Mouse (Mus musculus) lung, embryonic 15.5 days (tissue): Measurements from ENCODE around the gene Zdhhc12. TPM values are rescaled to one million over a fixed set of nuclear protein-coding genes. Genes with fewer than 3 reads are reported as not detected.
A peak's percentile ranks its signal among the peaks of the same experiment; 100 is the strongest.
"Not testable (repeated sequence)": the region's sequence is repeated elsewhere in the genome, so short reads cannot be mapped to it uniquely, and the experiment has no call there.

ENCODE experiments used
- ATAC-seq: fragments of 200-750 bp; cut with Nextera tagmentation; 2 replicates; pipeline ENCODE4 v1.8.0; 2017; ENCODE audit warnings: moderate number of reproducible peaks, borderline replicate concordance; ENCODE audit not compliant: low FRiP score, low TSS enrichment; ENCODE audit errors: extremely low read depth
- H3K27ac ChIP-seq: fragments of 300-500 bp; sonication (generic); 2 replicates; pipeline ENCODE4 v1.5.1; 2015; ENCODE audit warnings: moderate library complexity, mild to moderate bottlenecking, inconsistent platforms
- H3K27me3 ChIP-seq: fragments of 300-500 bp; sonication (generic); 2 replicates; pipeline ENCODE4 v1.6.1; 2015; ENCODE audit warnings: inconsistent platforms
- H3K36me3 ChIP-seq: fragments of 300-500 bp; sonication (generic); 2 replicates; pipeline ENCODE4 v1.6.1; 2015; ENCODE audit warnings: inconsistent platforms
- H3K4me1 ChIP-seq: fragments of 300-500 bp; sonication (generic); 2 replicates; pipeline ENCODE4 v1.6.1; 2015; ENCODE audit warnings: inconsistent platforms
- H3K4me2 ChIP-seq: fragments of 300-500 bp; sonication (generic); 2 replicates; pipeline ENCODE4 v1.6.1; 2015; ENCODE audit warnings: inconsistent platforms, mild to moderate bottlenecking, moderate library complexity
- H3K4me3 ChIP-seq: fragments of 300-500 bp; sonication (generic); 2 replicates; pipeline ENCODE4 v1.5.1; 2015; ENCODE audit warnings: mild to moderate bottlenecking, inconsistent platforms
- H3K9ac ChIP-seq: fragments of 300-500 bp; sonication (generic); 2 replicates; pipeline ENCODE4 v1.6.1; 2015; ENCODE audit warnings: inconsistent platforms
- H3K9me3 ChIP-seq: fragments of 300-500 bp; sonication (generic); 2 replicates; pipeline ENCODE4 v1.6.1; 2016; ENCODE audit warnings: inconsistent platforms
- WGBS: fragments of 180-500 bp; shearing (Covaris S2); methylation state at CpG from one replicate; pipeline ENCODE4 v1.1.7; 2015; 5-methylcytosine and 5-hydroxymethylcytosine counted together
- polyA plus RNA-seq: library from polyadenylated mRNA; unstranded; fragments of >200 nt; fragmentation: Nextera tagmentation; extraction: Ambion mirVana; gene quantifications from 2 replicates; pipeline ENCODE4 v1.2.1, GENCODE M21; 2015

Zdhhc12 gene
- polyA plus RNA-seq, 1 experiment from 2014 or later = 31.4 TPM

GRCm38 (mm10) chr2:30062249-30063093 lies 31.0 kb downstream of the Zdhhc12 start:
- Histone ChIP-seq H3K27ac (peak overlapping the region; percentile 98), H3K36me3 (no peaks in the 10 kb centered on the region), H3K27me3 (no peaks in the 10 kb centered on the region), H3K9ac (peak overlapping the region; percentile 59), H3K4me2 (peak overlapping the region; percentile 89), H3K4me3 (peak overlapping the region; percentile 65), H3K9me3 (no peaks in the 10 kb centered on the region), H3K4me1 (peaks cover 32% of the 10 kb centered on the region)
- WGBS = 0% methylated on average over 40 of the region's 40 CpGs
- 0 out of 2 replicates have a peak, but pooled peaks have one; percentile 11 for ATAC-seq

GRCm38 (mm10) chr2:30061215-30062166 lies 32.0 kb downstream of the Zdhhc12 start:
- H3K36me3 ChIP-seq = no peaks in the 10 kb centered on the region
- peak overlapping the region; percentile 59 for H3K9ac ChIP-seq
- WGBS = 7% methylated on average over 36 of the region's 37 CpGs
- peak overlapping the region; percentile 89 for H3K4me2 ChIP-seq
- no peaks in the 10 kb centered on the region for H3K27me3 ChIP-seq
- peak overlapping the region; percentile 98 for H3K27ac ChIP-seq
- ATAC-seq = peak; percentile 44
- H3K9me3 ChIP-seq = no peaks in the 10 kb centered on the region
- peaks cover 32% of the 10 kb centered on the region for H3K4me1 ChIP-seq
- H3K4me3 ChIP-seq = peak overlapping the region; percentile 65

- Histone ChIP-seq H3K4me3 (no peak overlapping the region), H3K27me3 (no peaks in the 10 kb centered on the region), H3K4me1 (peaks cover 10% of the 10 kb centered on the region), H3K9me3 (no peaks in the 10 kb centered on the region), H3K4me2 (no peak overlapping the region), H3K9ac (no peak overlapping the region), H3K36me3 (no peaks in the 10 kb centered on the region), H3K27ac (no peak overlapping the region)
- ATAC-seq = no peak
- WGBS = 56% methylated on average over 5 of the region's 5 CpGs
Measured at GRCm38 (mm10) chr2:30058418-30058817, 35.0 kb downstream of the Zdhhc12 start.

DNA sequence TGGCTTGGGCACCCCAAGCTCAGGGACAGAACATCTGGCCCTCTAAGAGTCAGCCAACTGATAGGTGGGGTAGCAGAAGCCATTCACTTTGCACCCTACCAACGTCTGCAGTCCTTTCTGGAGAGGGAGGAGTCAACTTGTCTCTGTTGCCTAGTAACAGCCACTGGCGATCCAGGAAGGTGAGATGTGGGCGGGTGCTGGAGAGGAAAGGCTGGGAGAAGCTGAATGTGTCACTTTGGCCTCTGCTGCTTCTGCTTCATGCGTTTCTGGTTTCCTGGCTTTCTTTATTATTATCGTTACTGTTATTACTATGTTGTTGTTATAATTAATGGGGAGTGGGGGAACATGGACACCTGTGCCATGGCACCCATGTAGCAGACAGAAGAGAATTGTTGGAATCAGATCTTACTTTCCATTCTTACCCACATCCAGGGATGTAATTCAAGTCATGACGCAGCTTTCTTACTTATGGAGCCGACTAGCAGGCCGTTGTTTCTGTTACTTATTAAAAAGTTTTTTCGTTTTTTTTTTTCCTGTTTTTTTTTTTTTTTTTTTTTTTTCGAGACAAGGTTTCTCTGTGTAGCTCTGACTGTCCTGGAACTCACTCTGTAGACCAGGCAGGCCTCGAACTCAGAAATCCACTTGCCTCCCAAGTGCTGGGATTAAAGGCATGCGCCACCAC lies 36.1 kb downstream of the Zdhhc12 start, which contains the start of gene Set:
Gene Set (plus strand): TSS at position 156 of the 682 bp plus-strand sequence.
- Histone ChIP-seq H3K4me1 (peaks cover 8% of the 10 kb centered on the region; the same call in 1 of the 2 replicates), H3K27me3 (no peaks in the 10 kb centered on the region), H3K36me3 (no peaks in the 10 kb centered on the region), H3K4me2 (no peak within 1 kb of the TSS), H3K9ac (no peak within 1 kb of the TSS), H3K27ac (no peak within 1 kb of the TSS), H3K4me3 (no peak within 1 kb of the TSS), H3K9me3 (no peaks in the 10 kb centered on the region)
- 39% methylated on average over 12 of the region's 12 CpGs for WGBS
- ATAC-seq = no peak

DNA sequence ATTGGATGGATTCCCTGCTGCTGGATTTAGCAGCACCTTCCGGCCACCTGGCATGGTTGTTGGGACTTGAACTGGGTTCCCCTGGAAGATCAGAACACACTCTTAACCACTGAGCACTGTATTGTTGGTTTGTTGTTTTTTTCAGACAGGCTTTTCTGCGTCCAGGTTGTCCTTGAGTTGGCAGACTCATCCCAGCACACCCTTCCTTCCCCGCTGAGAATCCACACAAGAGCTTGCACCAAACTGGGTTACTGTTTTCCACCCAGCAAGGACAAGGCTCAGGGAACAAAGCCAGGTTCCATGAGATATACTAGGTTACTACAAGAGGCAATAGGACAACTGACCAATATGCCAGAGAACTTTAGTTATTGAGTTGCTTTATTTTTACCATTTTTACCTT lies 36.7 kb downstream of the Zdhhc12 start:
- no peak overlapping the region for H3K27ac ChIP-seq
- no peaks in the 10 kb centered on the region for H3K36me3 ChIP-seq
- H3K9ac ChIP-seq = no peak overlapping the region
- H3K4me2 ChIP-seq = no peak overlapping the region
- H3K4me1 ChIP-seq = peaks cover 8% of the 10 kb centered on the region; the same call in 1 of the 2 replicates
- no peaks in the 10 kb centered on the region for H3K27me3 ChIP-seq
- ATAC-seq = no peak
- no peaks in the 10 kb centered on the region for H3K9me3 ChIP-seq
- WGBS = 78% methylated on average over 3 of the region's 3 CpGs
- H3K4me3 ChIP-seq = no peak overlapping the region

DNA sequence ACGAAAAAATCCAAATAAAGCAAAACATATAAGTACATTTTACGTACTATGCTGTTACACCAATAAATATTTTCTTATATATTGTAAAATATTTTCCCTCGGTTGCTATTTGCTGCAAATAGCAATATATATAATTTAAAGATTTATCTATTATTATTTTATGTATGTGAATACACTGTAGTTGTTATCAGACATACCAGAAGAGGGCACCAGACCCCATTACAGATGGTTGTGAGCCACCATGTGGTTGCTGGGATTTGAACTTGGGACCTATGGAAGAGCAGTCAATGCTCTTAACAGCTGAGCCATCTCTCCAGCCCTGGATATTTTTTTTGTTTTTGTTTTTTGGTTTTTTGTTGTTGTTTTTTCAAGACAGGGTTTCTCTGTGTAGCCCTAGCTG lies 38.1 kb downstream of the Zdhhc12 start:
- H3K27me3 ChIP-seq, H3K4me2 ChIP-seq, H3K4me3 ChIP-seq, H3K27ac ChIP-seq, H3K9me3 ChIP-seq, ATAC-seq, H3K4me1 ChIP-seq, H3K9ac ChIP-seq, H3K36me3 ChIP-seq: not testable (repeated sequence)
- 86% methylated on average over 3 of the region's 3 CpGs for WGBS

DNA sequence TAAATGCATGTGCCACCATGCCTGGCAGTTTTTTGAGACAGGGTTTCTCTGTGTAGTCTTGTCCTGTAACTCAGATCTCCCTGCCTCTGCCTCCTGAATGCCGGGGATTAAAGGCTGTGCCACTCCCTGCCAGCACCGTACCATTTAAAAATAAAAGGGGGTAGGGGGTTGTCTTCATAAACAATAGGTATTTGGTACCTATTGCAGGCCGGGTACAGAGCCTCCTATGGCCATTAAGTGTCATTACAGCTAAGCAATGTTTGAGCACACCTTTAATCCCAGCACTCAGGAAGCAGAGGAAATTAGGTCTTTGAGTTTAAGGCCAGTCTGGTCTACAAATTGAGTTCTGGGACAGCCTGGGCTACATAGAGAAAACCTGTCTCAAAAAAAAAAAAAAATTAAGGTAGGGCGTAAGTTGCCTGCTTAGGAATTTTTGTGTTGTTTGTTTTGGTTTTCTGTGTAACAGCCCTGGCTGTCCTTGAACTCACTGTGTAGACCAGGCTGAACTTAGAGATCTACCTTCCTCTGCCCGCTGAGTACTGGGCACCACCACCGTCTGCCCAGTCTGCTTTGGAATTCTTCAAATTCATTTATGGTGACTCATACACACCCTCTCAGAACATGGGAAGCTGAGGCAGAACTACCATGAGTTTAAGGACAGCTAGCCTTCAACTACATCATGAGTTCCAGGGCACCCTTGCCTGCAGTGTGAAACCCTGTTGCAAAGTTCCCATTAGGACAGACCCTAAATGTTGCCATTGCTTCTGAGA lies 41.3 kb downstream of the Zdhhc12 start:
- no peak overlapping the region for H3K27ac ChIP-seq
- H3K9ac ChIP-seq = no peak overlapping the region
- no peaks in the 10 kb centered on the region for H3K36me3 ChIP-seq
- no peaks in the 10 kb centered on the region for H3K4me1 ChIP-seq
- H3K4me2 ChIP-seq = no peak overlapping the region
- WGBS = 38% methylated on average over 6 of the region's 6 CpGs
- ATAC-seq = no peak
- H3K9me3 ChIP-seq = no peaks in the 10 kb centered on the region
- no peak overlapping the region for H3K4me3 ChIP-seq
- no peaks in the 10 kb centered on the region for H3K27me3 ChIP-seq

DNA sequence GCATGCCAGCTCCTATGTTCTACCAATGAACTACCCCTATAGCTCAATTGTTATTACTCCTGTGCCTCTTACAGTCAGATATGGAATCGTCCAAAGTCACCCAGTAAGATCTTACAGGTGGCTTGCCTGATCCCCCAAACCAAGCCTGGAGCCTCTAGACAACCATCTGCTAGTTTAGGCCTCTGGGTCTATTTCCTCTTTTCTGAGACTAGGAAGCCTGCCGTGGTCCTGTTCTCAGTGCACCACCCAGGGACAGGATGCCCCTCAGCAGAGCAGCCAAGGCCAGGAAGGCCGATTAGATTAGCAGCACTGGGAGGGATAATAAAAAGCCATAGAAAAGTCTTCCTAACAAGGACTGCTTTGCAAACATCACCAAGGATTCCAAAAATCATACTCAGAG lies 43.6 kb downstream of the Zdhhc12 start:
- H3K9ac ChIP-seq = no peak overlapping the region
- no peak for ATAC-seq
- H3K4me1 ChIP-seq = no peaks in the 10 kb centered on the region
- H3K36me3 ChIP-seq = 0 out of 2 replicates have a peak, but pooled peaks cover 2% of the 10 kb centered on the region
- 74% methylated on average over 3 of the region's 3 CpGs for WGBS
- no peak overlapping the region for H3K4me3 ChIP-seq
- H3K4me2 ChIP-seq = no peak overlapping the region
- no peaks in the 10 kb centered on the region for H3K27me3 ChIP-seq
- H3K27ac ChIP-seq = no peak overlapping the region
- H3K9me3 ChIP-seq = no peaks in the 10 kb centered on the region

DNA sequence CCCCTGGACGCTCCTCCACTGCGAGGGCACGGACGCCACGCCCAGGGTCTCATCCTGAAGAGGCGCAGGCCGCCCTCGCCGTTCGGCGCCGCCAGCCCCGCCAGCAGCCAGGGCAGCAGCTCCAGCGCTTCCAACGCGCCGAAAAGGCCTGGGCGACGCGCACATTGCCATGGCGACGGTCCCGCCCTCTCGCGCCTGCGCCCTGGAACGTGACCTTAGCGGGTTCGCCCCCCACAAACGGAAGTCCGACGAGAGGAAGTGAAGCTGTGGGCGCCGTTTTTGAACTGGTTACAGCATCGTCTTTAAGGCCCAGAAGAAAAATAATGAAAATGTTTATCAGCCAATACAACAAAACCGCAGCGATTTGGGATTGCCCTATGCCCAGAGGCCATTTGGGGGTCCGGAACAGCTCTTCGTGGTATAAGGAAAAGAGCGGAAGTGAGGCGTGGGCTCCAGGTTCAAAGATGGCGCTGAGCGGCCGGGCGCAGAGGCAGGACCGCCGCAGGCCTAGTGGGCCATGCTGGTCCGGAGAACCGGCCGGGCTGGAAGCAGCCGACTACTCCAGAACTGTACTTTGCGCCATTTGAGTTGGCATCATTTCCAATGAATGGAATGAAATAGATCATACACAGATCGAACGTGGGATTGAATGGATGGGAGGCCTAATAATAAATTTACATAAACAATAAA lies 44.6 kb downstream of the Zdhhc12 start, which contains the start of gene Wdr34:
Gene Wdr34 (minus strand): TSS at position 183 of the 690 bp plus-strand sequence.
- Histone ChIP-seq H3K4me3 (peak within 1 kb of the TSS; percentile 61), H3K9ac (peak within 1 kb of the TSS; percentile 57), H3K27me3 (no peaks in the 10 kb centered on the region), H3K4me2 (peak within 1 kb of the TSS; percentile 71), H3K4me1 (no peaks in the 10 kb centered on the region), H3K36me3 (0 out of 2 replicates have a peak, but pooled peaks cover 2% of the 10 kb centered on the region), H3K27ac (peak within 1 kb of the TSS; percentile 90), H3K9me3 (no peaks in the 10 kb centered on the region)
- WGBS = under 1% methylated on average over 54 of the region's 54 CpGs
- ATAC-seq = peak; percentile 95

GRCm38 (mm10) chr2:30048101-30048501 lies 45.3 kb downstream of the Zdhhc12 start:
- Histone ChIP-seq H3K9ac (peak overlapping the region; percentile 57), H3K4me1 (no peaks in the 10 kb centered on the region), H3K27ac (peak overlapping the region; percentile 90; the same call in 1 of the 2 replicates), H3K4me2 (peak overlapping the region; percentile 71), H3K9me3 (no peaks in the 10 kb centered on the region), H3K27me3 (no peaks in the 10 kb centered on the region), H3K4me3 (peak overlapping the region; percentile 61), H3K36me3 (0 out of 2 replicates have a peak, but pooled peaks cover 2% of the 10 kb centered on the region)
- WGBS = 56% methylated on average over 11 of the region's 11 CpGs
- no peak for ATAC-seq
